Mouse (Mus musculus): ENCODE results near the gene Slc25a25.
A peak's percentile ranks its signal among the peaks of the same experiment; 100 is the strongest.

Gene Slc25a25

DNA sequence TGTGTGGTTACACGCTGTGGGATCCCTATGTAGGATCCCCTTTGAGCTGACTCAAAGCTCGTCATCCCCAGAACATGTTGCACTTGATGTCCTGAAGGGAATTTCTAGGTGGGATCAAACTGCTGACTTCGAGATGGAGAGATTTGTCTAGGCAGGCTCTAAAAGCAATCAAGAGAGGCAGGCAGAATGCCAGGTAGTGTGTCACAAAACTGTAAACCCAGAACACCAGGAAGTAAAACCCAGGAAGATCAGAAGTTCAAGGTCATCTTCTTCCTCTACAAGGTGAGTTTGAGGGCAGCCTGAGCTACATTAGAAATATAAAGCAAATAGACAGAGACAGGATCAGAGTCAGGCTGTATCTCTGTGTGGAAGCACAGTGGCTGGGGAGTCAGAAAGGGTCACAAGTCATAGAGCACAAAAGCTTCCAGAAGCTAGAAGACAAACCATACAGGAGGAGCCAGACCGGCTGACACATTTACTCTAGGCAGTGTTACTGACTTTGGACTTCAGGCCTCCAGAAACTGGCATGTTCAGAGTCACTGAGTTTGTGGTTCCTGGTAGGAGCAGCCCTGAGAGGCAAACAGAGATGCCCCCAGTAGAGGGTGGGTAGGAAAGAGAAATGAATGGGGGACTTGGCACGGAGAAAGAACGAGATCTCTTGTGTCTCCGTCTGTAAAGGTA, 44.0 kb downstream of the Slc25a25 start:
- no peak for DNase-seq (ENCODE audit: low spot score)

GRCm38 (mm10) chr2:32404663-32405062, 46.6 kb downstream of the Slc25a25 start:
- DNase-seq (ENCODE audit: low spot score), result peak; percentile 100

DNA sequence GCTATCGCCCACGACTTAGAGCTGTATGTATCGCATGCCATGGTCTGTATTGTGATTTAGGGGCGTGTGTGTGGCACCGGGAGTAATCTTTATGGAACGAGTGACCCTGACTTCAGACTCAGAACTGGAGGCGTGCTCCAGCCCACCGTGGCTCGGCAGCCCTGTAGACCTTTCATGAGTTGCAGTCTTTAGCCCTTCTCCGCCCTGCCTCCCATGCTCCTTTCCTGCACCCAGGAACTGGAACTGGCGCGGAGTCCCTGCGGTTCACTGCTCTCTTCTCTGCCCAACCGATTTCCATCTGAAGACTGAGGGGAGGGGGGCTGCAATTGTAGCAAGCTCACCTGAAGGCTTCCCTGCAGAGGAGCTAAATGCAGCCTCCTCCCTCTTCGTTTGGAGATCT, 54.5 kb downstream of the Slc25a25 start:
- DNase-seq (ENCODE audit: low spot score), result no peak

DNA sequence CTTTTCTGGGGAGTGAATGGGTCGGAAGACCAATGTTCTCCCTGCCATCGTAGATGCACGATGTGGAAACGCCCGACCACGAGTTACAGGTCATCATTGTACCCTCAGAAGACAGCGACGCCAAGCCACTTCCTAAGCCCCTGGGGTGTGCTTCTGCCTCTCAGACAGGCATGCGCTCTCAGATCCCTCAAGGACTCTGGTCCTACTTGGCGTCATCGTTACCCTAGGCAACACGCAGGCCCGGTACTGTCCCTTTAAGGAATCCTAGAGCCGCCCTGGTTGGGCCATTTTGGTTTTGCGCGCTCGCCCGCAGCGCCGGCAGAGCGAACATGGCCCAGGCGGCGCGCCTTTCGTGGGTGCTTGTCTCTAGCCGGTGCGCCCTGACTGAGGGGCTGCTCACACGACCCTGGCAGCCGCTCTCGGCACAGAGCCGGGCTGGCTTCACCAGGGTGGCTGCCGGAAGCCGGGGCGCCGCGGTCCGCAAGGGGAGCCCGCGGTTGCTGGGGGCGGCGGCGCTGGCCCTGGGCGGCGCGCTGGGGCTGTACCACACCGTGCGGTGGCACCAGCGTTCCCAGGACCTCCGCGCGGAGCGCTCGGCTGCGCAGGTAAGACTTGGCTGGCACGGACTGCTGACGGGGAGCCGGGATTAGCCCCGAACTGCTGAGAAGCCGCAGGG, 55.2 kb downstream of the Slc25a25 start:
- DNase-seq (ENCODE audit: low spot score), result peak; percentile 95

GRCm38 (mm10) chr2:32395484-32395945, 55.7 kb downstream of the Slc25a25 start, which contains the start of gene Ptges2:
Ptges2 (plus strand) TSS chr2:32395896.
- peak; percentile 95 for DNase-seq (ENCODE audit: low spot score)

DNA sequence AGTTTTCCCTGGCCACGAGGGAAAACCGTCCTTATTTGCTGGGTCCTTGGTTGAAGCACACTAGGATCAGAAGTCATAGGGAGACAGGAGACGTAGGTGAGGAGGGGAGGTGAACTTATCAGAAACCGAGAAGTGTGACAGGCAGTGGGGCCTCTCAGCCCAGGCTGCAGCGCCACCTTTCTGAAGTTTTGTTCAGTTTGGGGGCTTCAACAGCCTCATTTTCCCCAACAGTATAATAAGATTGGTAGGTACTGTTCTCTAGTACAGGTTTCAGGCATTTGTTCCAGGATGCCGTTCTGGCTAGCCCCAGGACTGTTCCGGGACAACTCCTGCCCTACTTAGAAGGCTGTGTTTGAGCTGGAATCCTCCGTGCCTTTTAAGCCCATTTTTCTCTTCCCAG, 56.3 kb downstream of the Slc25a25 start:
- peak; percentile 62 for DNase-seq (ENCODE audit: low spot score)

DNA sequence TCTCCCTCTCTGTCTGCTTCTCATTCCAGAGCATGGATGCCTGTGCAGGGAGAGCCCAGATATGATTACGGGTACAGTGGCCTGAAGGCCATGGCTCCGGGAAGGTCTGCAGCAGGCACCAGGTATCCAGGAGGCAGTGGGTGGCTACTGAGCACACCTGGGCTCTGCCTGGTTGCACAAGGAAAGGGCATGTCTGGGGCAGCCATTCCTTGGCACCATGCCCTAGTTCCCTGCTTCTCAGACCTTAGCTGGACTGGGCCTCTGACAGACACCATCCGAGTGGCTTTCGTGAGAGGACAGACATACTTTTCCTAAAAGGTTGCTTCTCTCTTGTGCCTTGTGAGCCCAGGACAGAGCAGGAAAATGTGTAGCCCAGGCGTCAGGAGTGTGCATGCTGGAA, 59.2 kb downstream of the Slc25a25 start:
- DNase-seq (ENCODE audit: low spot score), result no peak

GRCm38 (mm10) chr2:32390871-32391270, 60.4 kb downstream of the Slc25a25 start:
- no peak for DNase-seq (ENCODE audit: low spot score)

GRCm38 (mm10) chr2:32389157-32389556, 62.1 kb downstream of the Slc25a25 start:
- no peak for DNase-seq (ENCODE audit: low spot score)

GRCm38 (mm10) chr2:32387706-32388490, 63.3 kb downstream of the Slc25a25 start, which contains the start of gene Lcn2:
Lcn2 (minus strand) TSS chr2:32388252.
- no peak for DNase-seq (ENCODE audit: low spot score)

GRCm38 (mm10) chr2:32382689-32383088, 68.6 kb downstream of the Slc25a25 start:
- DNase-seq (ENCODE audit: low spot score), result no peak

GRCm38 (mm10) chr2:32381775-32382223, 69.4 kb downstream of the Slc25a25 start, which contains the start of gene 1110008P14Rik:
1110008P14Rik (minus strand) TSS chr2:32381938.
- peak; percentile 98 for DNase-seq (ENCODE audit: low spot score)

GRCm38 (mm10) chr2:32381141-32381774, 70.0 kb downstream of the Slc25a25 start:
- peak; percentile 51 for DNase-seq (ENCODE audit: low spot score)

DNA sequence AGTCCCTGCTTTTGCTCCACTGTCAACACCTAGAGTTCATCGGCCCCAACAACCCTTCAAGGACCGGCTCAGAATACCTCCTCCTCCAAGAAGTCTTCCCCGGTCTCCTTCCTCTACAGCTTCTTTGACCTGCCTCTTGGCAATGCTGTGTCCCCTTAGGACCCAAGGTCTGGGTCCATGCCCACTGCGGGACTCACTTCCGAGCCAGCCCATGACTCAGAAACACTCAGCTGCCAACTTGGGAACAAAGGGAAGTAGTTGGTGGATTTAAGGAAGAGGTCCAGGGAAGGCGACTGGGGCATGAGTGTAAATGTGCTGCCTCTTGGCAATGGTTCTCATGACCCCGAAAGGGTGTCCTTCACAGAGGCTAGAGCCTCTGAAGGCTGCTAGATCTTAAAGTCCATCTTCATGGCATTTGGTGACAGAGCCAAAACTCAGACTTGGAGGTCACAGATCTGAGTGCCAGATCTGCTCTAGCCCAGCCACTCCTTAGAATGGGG, 71.2 kb downstream of the Slc25a25 start:
- no peak for DNase-seq (ENCODE audit: low spot score)

DNA sequence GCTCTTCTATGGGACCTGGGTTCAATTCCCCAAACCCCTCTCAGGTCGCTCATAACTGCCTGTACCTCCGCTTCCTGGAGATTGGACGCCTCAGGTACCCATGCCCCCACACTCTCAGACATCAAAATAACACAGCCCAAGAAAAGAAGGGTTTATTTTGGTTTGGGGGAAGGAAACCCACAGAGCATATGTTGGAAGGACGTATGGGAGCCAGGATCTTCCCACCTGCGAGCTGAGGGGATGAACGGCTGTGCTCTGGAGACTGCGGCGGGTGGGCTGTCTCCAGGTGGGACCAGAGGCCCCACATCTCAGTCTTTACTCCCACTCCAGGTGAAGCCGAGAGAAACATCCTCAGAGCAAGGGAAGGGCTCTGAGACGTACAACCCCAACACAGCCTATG, 74.3 kb downstream of the Slc25a25 start:
- no peak for DNase-seq (ENCODE audit: low spot score)

- no peak for DNase-seq (ENCODE audit: low spot score)
Observed at GRCm38 (mm10) chr2:32375317-32375940, 75.8 kb downstream of the Slc25a25 start.

DNA sequence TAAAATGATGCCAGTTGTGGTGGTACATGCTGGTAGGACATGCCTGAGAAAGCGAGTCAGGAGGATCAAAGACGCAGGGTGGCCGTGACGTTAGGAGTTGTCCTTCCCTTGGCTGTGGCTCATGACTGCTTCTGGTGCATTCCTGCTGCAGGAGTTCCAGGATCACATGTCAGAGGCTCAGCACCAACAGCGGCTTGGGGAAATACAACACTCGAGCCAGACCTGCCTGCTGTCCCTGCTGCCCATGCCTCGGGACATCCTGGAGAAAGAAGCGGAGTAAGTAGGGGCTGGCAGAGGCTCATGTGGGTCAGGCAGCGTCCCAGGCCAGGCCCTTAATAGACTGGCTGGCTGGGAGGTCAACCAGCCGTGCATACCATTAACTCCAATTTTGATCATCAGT, 77.1 kb downstream of the Slc25a25 start:
- no peak for DNase-seq (ENCODE audit: low spot score)

DNA sequence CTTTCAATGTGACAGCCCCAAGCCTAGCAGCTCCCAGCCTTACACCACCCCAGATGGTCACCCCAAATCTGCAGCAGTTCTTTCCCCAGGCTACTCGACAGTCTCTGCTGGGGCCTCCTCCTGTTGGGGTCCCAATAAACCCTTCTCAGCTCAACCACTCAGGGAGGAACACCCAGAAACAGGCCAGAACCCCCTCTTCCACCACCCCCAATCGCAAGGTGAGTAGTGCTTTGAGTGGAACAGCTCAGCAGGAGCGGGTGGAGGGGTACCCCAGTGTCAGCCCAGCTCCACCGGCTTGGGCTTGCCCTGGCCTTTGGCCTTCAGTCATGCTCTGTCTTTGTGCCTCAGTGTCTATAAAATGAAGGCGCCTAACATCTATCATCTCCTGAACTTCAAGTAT, 83.9 kb downstream of the Slc25a25 start:
- DNase-seq (ENCODE audit: low spot score), result no peak
